22 mouse cellular contexts compared by ENCODE assay signal in genomic region chr12:9287271-9287670, GRCm38 (mm10).
"Had no signal": no experiment of that assay in that cellular context is flagged by ENCODE, and none has a peak within 500 bp of the region (broad histone marks: within the 10 kb centered on the region; RNA-seq: fewer than 3 reads in every experiment).

No protein-coding gene starts in this region.

- H3K27me3 ChIP-seq: liver, embryonic 15.5 days; lung, embryonic 15.5 days; megakaryocyte, embryonic 14.5 days; midbrain, embryonic 13.5 days; midbrain, embryonic 15.5 days; neural tube, embryonic 12.5 days; stomach, embryonic 15.5 days had no signal

- H3K4me3 ChIP-seq: liver, embryonic 15.5 days; lung, embryonic 15.5 days; megakaryocyte, embryonic 14.5 days; midbrain, embryonic 13.5 days; midbrain, embryonic 15.5 days; neural tube, embryonic 12.5 days; stomach, embryonic 15.5 days had no signal

- H3K36me3 ChIP-seq: liver, embryonic 15.5 days; lung, embryonic 15.5 days; midbrain, embryonic 13.5 days; midbrain, embryonic 15.5 days; neural tube, embryonic 12.5 days; stomach, embryonic 15.5 days had no signal

- H3K4me2 ChIP-seq: liver, embryonic 15.5 days; lung, embryonic 15.5 days; midbrain, embryonic 11.5 days; midbrain, embryonic 13.5 days; midbrain, embryonic 15.5 days; neural tube, embryonic 12.5 days; stomach, embryonic 15.5 days had no signal

- DNase-seq: liver, postnatal 0 days; lung, adult 2 months; lung, postnatal 14 days; lung, postnatal 36 days; retina, postnatal 1 day; right cerebral cortex, adult 18-20 months; right cerebral cortex, postnatal 25 days; right cerebral cortex, postnatal 4 days; spleen, adult 18-20 months; thymus, adult 18-20 months; thymus, postnatal 14 days; thymus, postnatal 36 days had no signal

- ATAC-seq: liver, postnatal 0 days; lung, postnatal 0 days; midbrain, embryonic 13.5 days; midbrain, embryonic 15.5 days had no signal

- H3K4me1 ChIP-seq: liver, embryonic 15.5 days; lung, embryonic 15.5 days; megakaryocyte, embryonic 14.5 days; midbrain, embryonic 13.5 days; midbrain, embryonic 15.5 days; neural tube, embryonic 12.5 days; stomach, embryonic 15.5 days had no signal

- H3K9ac ChIP-seq: liver, embryonic 15.5 days; liver, postnatal 0 days; lung, embryonic 15.5 days; midbrain, embryonic 13.5 days; midbrain, embryonic 15.5 days; neural tube, embryonic 12.5 days; stomach, embryonic 15.5 days had no signal

- H3K9me3 ChIP-seq: liver, embryonic 15.5 days; lung, embryonic 15.5 days; megakaryocyte, embryonic 14.5 days; midbrain, embryonic 13.5 days; midbrain, embryonic 15.5 days; neural tube, embryonic 12.5 days; stomach, embryonic 15.5 days had no signal

- H3K27ac ChIP-seq: liver, embryonic 15.5 days; lung, embryonic 15.5 days; macrophage; midbrain, embryonic 13.5 days; midbrain, embryonic 15.5 days; neural tube, embryonic 12.5 days; stomach, embryonic 15.5 days had no signal
